Mouse (Mus musculus) heart, adult 2 months (tissue): ENCODE results near the gene Nuak1. TPM values are rescaled to one million over a fixed set of nuclear protein-coding genes. Genes with fewer than 3 reads are reported as not detected.

Experiments
- DNase-seq, 2 experiments: peaks; one replicate each; pipeline ENCODE4 v3.0.0; 2021
- H3K27ac ChIP-seq: fragments of 200-600 bp; 2 replicates; pipeline ENCODE4 v1.8.1; 2022
- H3K27me3 ChIP-seq: fragments of 200-500 bp; 2 replicates; pipeline ENCODE4 v1.6.1; 2012; ENCODE audit warnings: mild to moderate bottlenecking, low read length, inconsistent platforms, mixed read lengths; ENCODE audit not compliant: control insufficient read depth, insufficient read depth
- H3K36me3 ChIP-seq: fragments of 200-500 bp; 2 replicates; pipeline ENCODE4 v1.6.1; 2012; ENCODE audit warnings: low read length, inconsistent platforms; ENCODE audit not compliant: control insufficient read depth, insufficient read depth
- H3K4me1 ChIP-seq: fragments of 200-500 bp; 2 replicates; pipeline ENCODE4 v1.6.1; 2011; ENCODE audit warnings: low read length; ENCODE audit not compliant: control insufficient read depth, insufficient read depth
- H3K4me3 ChIP-seq: fragments of 200-600 bp; 2 replicates; pipeline ENCODE4 v1.8.1; 2022
- H3K79me2 ChIP-seq: fragments of 200-500 bp; replicated peaks from 2 replicates; pipeline ENCODE4 v1.6.1; 2012; ENCODE audit warnings: mild to moderate bottlenecking, inconsistent platforms, low read length, moderate library complexity, mixed read lengths; ENCODE audit not compliant: control insufficient read depth, insufficient read depth
- H3K9ac ChIP-seq: fragments of 200-500 bp; 2 replicates; pipeline ENCODE4 v1.6.1; 2012; ENCODE audit warnings: low read depth, mild to moderate bottlenecking, control low read depth, inconsistent platforms, low read length, mixed read lengths
- CTCF ChIP-seq: fragments of 200-600 bp; IDR thresholded peaks from 2 replicates; pipeline ENCODE4 v1.8.1; 2022; ENCODE audit warnings: antibody characterized with exemption, mild to moderate bottlenecking, moderate library complexity
- EP300 ChIP-seq: fragments of 200-500 bp; IDR thresholded peaks from 2 replicates; pipeline ENCODE4 v1.6.1; 2011; ENCODE audit warnings: low read depth, low read length, control low read depth; ENCODE audit not compliant: insufficient read depth
- POLR2A ChIP-seq: fragments of 200-500 bp; IDR thresholded peaks from 2 replicates; pipeline ENCODE4 v1.6.1; 2011; ENCODE audit warnings: mild to moderate bottlenecking, low read depth, low read length, control low read depth; ENCODE audit not compliant: insufficient read depth
- WGBS: fragments of 180-500 bp; shearing (Covaris S2); methylation state at CpG from one replicate; pipeline ENCODE4 v1.1.7; 2018; 5-methylcytosine and 5-hydroxymethylcytosine counted together
- intact Hi-C: fragments of 180-260 bp; cut with DNase I; formaldehyde crosslinking; loops from one replicate; pipeline ENCODE4 v1.15.1; 2025
- polyA plus RNA-seq: library from polyadenylated mRNA; depleted of rRNA; stranded (reverse); fragments of >200 nt; gene quantifications from 2 replicates; pipeline ENCODE4 v1.2.3, GENCODE M21; 2012
- total RNA-seq, 2 experiments: library from RNA; stranded (reverse); gene quantifications; 2 replicates each; pipeline ENCODE4 v1.2.3; 2021

Gene Nuak1
- total and polyA plus RNA-seq, 3 experiments = 15.3 to 29.0 (median 27.0) TPM

- intact Hi-C loops = no loop called here
- Histone ChIP-seq H3K36me3 (peaks cover 10% of the 10 kb centered on the region), H3K27me3 (no peaks in the 10 kb centered on the region), H3K9ac (no peak overlapping the region), H3K27ac (peak overlapping the region; percentile 64), H3K79me2 (no peaks in the 10 kb centered on the region), H3K4me1 (peaks cover 26% of the 10 kb centered on the region), H3K4me3 (no peak overlapping the region)
- 47% methylated on average over 13 of the region's 13 CpGs for WGBS
- DNase-seq = no peak
- TF ChIP-seq POLR2A = no peak
- TF ChIP-seq CTCF = no peak
- no peak for TF ChIP-seq EP300
These were observed 53.7 kb downstream of the Nuak1 start for GRCm38 (mm10) chr10:84386625-84387242.

- H3K27me3 ChIP-seq = no peaks in the 10 kb centered on the region
- 73% methylated on average over 3 of the region's 3 CpGs for WGBS
- no peak overlapping the region for H3K9ac ChIP-seq
- no peaks in the 10 kb centered on the region for H3K79me2 ChIP-seq
- H3K36me3 ChIP-seq = peaks cover 10% of the 10 kb centered on the region
- no peak overlapping the region for H3K4me3 ChIP-seq
- no peak for TF ChIP-seq POLR2A
- TF ChIP-seq CTCF = no peak
- TF ChIP-seq EP300 = no peak
- intact Hi-C loops = no loop called here
- H3K4me1 ChIP-seq = peaks cover 26% of the 10 kb centered on the region
- H3K27ac ChIP-seq = no peak overlapping the region
- no peak for DNase-seq
These were observed 54.2 kb downstream of the Nuak1 start for GRCm38 (mm10) chr10:84386214-84386613.

GRCm38 (mm10) chr10:84384761-84385160 is 55.6 kb downstream of the Nuak1 start:
- H3K27ac ChIP-seq = no peak overlapping the region
- H3K79me2 ChIP-seq = no peaks in the 10 kb centered on the region
- intact Hi-C loops = no loop called here
- no peak for DNase-seq
- no peak overlapping the region for H3K4me3 ChIP-seq
- H3K4me1 ChIP-seq = peaks cover 24% of the 10 kb centered on the region
- WGBS = 86% methylated on average over 9 of the region's 9 CpGs
- H3K27me3 ChIP-seq = no peaks in the 10 kb centered on the region
- H3K36me3 ChIP-seq = peaks cover 11% of the 10 kb centered on the region
- no peak overlapping the region for H3K9ac ChIP-seq
- no peak for TF ChIP-seq CTCF

- Histone ChIP-seq H3K36me3 (peaks cover 6% of the 10 kb centered on the region), H3K27ac (no peak overlapping the region), H3K4me1 (peaks cover 16% of the 10 kb centered on the region), H3K79me2 (no peaks in the 10 kb centered on the region), H3K27me3 (no peaks in the 10 kb centered on the region), H3K4me3 (no peak overlapping the region), H3K9ac (no peak overlapping the region)
- no peak for DNase-seq
- WGBS = 28% methylated on average over 17 of the region's 17 CpGs
- no peak for TF ChIP-seq POLR2A
- TF ChIP-seq CTCF = no peak
- TF ChIP-seq EP300 = no peak
- intact Hi-C loops = no loop called here
These were observed 57.2 kb downstream of the Nuak1 start for GRCm38 (mm10) chr10:84382900-84383883.

GRCm38 (mm10) chr10:84381276-84381798 is 59.1 kb downstream of the Nuak1 start:
- H3K27me3 ChIP-seq = no peaks in the 10 kb centered on the region
- 83% methylated on average over 2 of the region's 2 CpGs for WGBS
- H3K9ac ChIP-seq = no peak overlapping the region
- H3K79me2 ChIP-seq = no peaks in the 10 kb centered on the region
- no peak overlapping the region for H3K4me3 ChIP-seq
- no peak overlapping the region for H3K27ac ChIP-seq
- peaks cover 6% of the 10 kb centered on the region for H3K36me3 ChIP-seq
- peaks cover 7% of the 10 kb centered on the region for H3K4me1 ChIP-seq
- DNase-seq = no peak
- intact Hi-C loops = no loop called here
- TF ChIP-seq EP300 = no peak
- no peak for TF ChIP-seq CTCF
- no peak for TF ChIP-seq POLR2A

GRCm38 (mm10) chr10:84379366-84379765 is 61.0 kb downstream of the Nuak1 start:
- no peak for TF ChIP-seq EP300
- TF ChIP-seq POLR2A = no peak
- no peak for TF ChIP-seq CTCF
- no peak overlapping the region for H3K4me3 ChIP-seq
- intact Hi-C loops = no loop called here
- H3K27ac ChIP-seq = no peak overlapping the region
- H3K79me2 ChIP-seq = no peaks in the 10 kb centered on the region
- H3K36me3 ChIP-seq = peaks cover 6% of the 10 kb centered on the region
- H3K27me3 ChIP-seq = no peaks in the 10 kb centered on the region
- H3K9ac ChIP-seq = no peak overlapping the region
- no peak for DNase-seq
- peaks cover 1% of the 10 kb centered on the region; the same call in 1 of the 2 replicates for H3K4me1 ChIP-seq
- WGBS = 80% methylated on average over 1 of the region's 1 CpGs
